Mouse (Mus musculus) thymus, postnatal 36 days (tissue): Measurements from ENCODE around the gene Smurf1.

Experiments
- DNase-seq, 2 experiments: peaks; one replicate each; pipeline ENCODE4 v3.0.0; 2022; ENCODE audit warnings: mixed read lengths in 2 of 2

The Smurf1 gene

DNA sequence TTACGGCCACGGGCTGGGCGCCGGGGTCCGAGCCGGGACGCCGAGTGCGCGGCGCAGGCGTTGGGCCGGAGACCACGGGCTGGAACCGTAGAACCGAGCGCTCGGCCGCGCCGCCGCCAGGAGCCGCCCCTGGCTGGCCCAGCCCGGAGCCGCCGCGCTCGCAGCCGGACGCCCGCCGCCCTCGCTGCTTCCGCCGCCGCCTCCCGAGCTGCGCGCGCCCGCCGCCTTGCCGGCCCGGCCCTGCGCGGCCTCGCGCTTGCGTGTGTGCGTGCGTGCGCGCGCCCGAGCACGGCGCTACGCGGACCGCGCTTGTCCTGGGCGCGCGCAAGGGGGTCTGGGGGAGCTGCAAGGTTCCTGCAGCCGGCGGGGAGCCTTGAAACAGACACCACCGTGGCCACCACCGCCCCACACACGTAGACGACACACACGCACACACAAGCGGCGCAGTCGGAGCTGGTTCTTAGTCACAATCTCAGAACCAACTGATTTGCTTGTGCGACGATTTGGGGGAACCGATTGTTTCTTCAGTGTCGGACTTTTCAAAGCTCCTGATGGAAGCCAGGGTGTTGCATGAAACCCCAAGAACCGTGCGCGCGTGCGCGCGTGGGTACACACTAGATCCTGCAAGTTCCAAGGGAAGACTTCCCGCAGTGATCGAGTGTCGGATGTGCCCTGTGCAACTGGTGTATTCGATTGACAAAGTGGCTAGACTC, at the start of gene Smurf1:
Gene Smurf1 (minus strand): TSS at position 209 of the 713 bp plus-strand sequence.
- peak; percentile 85 to 91 for DNase-seq

- no peak for DNase-seq
Measured at GRCm38 (mm10) chr5:145014278-145014677, 48.6 kb upstream of the Smurf1 start.

DNA sequence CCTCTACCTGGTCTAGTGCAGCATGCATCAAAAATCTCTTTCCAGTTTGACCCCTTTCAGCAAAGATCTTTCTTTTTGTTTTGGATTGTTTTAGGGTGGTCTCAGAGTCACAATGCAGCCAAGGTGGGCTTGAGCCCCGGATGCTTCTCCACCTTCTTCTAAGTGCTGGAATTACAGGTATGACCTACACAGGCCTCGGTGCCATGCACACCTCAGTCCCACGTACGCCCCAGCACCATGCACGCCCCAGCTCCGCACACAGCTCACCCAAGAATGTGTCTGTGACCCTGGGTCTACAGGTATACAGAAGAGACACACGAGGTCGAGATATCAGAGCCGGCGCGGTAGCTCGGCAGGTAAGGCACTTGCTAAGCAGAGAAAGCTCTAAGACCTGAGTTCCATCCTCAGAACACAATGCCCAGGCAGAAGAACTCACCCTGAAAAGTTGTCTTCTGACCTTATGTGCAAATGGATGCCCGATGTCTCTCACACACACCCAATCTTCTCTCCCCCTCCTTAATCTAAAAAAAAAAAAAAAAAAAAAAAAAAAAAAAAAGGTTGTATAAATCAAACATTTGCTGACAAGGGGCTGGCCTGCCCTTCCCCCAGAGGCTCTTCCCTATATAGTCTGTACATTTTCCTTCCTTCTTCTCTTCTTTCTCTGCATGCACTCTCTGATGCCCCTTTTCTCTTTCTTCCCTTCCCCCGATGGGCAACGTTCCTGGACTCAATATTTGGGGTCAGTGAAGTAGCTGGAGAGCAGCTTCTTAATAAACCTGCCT, 43.4 kb upstream of the Smurf1 start:
- DNase-seq: no peak

- no peak for DNase-seq
Measured at GRCm38 (mm10) chr5:145005596-145005995, 39.9 kb upstream of the Smurf1 start.

DNA sequence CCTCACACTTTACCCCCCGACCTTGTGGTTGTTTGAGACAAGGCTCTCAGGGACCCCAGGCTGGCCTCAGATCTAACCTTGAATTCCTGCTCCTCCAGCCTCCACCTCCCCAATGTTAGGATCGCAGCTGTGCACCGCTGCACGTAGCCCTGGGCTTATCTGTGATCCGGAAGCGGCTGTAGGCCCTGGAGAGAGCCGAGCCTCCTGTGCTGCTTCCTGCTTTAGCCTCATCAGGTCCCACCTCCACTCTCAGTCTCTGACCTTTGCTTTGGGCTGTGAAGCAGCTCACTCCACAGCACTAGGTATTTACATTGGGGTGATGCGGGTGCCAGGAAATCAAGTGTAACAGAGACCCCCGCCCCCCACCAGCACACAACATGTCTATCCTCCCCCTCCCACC, 38.8 kb upstream of the Smurf1 start:
- DNase-seq: no peak

- no peak for DNase-seq
Measured at GRCm38 (mm10) chr5:145003362-145003761, 37.7 kb upstream of the Smurf1 start.

DNA sequence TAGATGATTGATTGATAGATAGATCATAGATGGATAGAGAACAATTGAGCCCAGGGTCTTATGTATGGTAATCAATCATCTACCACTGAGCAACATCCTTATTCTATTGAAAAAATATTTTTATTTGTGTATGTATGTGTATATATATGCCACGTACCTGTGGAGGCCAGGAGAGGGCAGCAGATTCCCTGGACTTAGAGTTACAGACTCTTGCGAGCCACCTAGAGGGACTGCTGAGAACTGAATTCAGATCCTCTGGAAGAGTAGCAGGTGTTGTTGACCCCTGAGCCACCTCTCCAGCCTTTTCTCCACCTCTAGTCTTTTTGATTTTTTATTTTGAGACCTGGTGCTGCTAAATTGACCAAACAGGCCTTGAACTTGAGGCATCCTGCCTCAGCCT, 32.8 kb upstream of the Smurf1 start:
- no peak for DNase-seq

DNA sequence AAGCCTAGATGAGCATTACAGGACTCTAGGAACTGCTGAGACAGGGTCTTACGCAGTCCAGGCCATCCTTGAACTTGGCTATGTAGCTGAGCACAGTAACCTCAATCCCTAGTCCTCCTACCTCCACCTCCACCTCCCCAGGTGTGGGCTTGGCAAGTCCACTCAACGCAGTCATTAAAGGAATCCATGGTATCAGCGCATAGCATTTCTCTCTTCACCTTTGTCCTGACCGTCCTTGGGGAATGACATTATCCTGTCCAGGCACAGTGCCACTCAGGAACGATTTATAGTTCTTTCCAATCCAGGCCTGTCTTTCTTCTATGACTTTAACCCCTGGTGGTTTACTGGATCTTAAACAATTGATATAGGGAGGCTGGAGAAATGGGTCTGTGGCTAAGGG, 24.8 kb upstream of the Smurf1 start:
- no peak for DNase-seq

DNA sequence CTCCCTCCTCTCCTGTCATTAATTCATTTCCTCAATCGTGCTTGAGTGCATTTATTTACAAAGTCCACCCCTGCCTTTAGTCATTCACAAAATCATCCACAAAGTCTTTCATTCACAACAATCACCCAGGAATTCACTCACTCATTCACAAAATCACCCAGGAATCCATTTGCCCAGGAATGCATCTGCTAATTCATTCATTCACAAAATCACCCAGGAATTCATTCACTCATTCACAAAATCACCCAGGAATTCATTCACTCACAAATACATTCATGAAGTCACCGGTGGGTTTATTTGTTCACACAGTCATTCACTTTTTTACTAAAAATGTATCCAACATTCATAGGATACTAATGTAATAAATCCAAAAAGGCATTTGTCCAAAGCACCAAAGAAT, 24.4 kb upstream of the Smurf1 start:
- no peak for DNase-seq

- no peak for DNase-seq
Measured at GRCm38 (mm10) chr5:144989061-144989405, 23.4 kb upstream of the Smurf1 start.

GRCm38 (mm10) chr5:144988340-144989060, 22.9 kb upstream of the Smurf1 start:
- DNase-seq: no peak

DNA sequence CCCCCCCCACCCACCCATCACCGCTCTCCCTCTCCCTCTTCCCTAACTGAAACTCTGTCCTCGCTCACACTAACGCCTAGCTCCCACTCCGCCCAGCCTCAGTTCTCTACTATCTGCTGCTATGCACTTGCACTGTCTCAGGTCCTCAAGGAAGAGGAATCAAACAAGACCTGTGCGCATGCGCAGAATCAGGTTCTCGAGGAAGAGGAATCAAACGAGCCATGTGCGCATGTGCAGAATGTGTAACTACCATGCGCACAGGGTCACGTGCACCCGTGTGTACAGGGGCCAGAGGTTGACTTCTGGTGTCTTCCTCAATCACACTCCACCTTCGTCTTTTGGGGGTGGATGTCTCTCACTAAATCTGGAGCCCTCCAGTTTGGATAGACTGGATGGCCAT, 21.9 kb upstream of the Smurf1 start:
- no peak for DNase-seq

DNA sequence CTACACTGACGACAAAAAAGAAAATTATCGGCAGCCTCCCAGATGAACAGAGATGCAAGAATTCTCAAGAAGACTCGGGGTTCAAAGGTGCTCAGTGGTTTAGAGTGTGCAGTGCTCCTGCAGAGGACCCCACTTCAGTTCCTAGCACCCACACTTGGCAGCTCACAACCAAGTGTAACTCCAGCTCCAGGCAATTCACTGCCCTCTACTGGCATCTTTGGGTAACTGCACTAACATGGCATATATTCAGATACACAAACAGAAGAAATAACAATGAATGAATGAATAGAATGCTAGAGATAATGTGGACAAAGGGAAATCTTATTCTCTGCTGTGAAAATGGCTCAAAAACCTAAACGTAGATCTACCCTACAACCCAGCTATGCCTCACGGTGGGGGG, 19.2 kb upstream of the Smurf1 start:
- no peak for DNase-seq

DNA sequence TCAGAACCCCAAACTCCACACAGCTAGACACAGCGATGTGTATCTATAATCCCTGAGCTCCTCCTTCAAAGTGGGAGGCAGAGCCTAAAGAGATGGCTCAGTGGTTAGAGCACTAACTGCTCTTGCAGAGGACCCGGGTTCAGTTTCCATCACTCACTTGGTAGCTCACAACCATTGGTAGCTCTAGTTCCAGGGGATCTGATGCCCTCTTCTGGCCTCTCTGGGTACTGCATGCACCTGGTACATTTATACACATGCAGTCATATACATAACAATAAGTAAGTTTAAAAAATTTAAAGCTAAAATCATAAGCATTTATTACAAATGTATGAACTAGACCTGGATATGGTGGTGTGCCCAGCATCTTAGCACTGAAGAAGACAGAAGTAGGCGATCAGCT, 17.6 kb upstream of the Smurf1 start:
- DNase-seq: no peak

- no peak for DNase-seq
Measured at GRCm38 (mm10) chr5:144979110-144979509, 13.5 kb upstream of the Smurf1 start.

DNA sequence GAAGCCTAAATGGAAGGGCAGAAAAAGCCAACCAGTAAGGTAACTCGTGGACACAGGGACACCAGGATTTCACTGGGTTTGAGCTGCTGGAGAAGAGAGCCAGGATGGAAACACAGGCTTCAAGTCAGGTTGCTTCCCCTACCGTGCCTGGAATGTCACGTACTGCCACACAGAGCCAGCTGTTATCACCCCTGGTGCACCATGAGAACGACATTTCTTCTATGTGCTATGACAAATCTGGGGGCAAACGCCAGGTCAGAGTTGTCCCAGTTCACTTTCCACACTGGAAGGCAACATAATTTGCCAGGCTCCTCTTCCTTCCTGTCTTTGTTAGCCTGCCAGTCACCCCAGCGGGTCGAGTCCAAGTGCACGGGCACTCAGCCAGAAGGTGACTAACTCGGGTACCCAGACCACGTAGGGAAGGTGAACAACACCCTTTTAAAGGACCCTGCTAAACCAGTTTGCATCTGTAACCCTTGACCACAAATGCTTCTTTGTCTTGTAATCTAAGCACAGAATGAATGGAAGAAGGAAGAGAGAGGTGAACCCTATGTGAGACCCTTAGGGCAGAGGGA, 13.0 kb upstream of the Smurf1 start:
- DNase-seq: no peak

- no peak for DNase-seq
Measured at GRCm38 (mm10) chr5:144971266-144971665, 5.6 kb upstream of the Smurf1 start.

GRCm38 (mm10) chr5:144964872-144965638, 592 bp downstream of the Smurf1 start:
- DNase-seq: peak; percentile 92 to 93

DNA sequence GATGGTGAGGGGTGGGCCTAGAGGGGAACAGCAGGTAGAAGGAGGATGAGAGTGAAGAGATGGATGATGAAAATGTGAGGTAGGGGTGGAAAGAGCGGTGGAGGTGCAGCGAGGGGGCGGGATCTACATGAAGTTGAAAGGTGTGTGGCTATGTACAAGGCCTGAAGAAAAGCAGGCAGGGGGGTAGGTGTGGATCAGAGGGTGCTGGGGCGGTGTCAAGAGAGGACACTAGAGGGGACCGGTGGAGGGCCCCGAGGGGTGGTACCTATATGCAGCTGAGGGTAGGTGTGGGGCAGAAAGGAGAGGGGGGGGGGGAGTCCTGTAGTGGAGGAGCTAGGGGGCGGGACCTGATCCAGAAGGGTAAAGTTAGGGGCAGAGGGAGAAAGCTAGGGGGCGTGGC, 1.2 kb downstream of the Smurf1 start:
- no peak for DNase-seq

DNA sequence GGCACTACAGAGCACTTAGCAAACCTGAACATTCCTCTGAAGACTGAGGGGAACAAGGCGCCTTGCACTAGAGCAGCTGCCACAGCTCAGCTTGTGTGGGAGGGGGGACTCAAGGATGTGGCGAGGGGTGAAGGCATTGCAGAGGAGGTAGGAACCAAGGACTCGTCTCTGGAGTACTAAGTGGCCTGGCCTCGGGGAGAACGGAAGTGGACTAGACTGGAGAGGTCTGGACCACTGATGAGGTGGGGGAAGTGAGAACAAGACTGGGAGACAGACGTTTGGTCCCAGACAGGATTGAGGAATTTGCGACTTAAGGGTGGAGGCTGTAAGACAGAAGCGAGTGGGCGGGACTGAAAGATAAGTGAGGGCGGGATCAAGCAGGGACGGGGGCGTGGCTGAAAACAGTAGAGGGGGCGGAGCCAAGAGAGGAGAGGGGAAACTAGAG, 1.8 kb downstream of the Smurf1 start:
- DNase-seq: peak; percentile 68 to 69

GRCm38 (mm10) chr5:144963401-144963800, 2.2 kb downstream of the Smurf1 start:
- no peak for DNase-seq

- no peak for DNase-seq
Measured at GRCm38 (mm10) chr5:144958271-144958670, 7.4 kb downstream of the Smurf1 start.

DNA sequence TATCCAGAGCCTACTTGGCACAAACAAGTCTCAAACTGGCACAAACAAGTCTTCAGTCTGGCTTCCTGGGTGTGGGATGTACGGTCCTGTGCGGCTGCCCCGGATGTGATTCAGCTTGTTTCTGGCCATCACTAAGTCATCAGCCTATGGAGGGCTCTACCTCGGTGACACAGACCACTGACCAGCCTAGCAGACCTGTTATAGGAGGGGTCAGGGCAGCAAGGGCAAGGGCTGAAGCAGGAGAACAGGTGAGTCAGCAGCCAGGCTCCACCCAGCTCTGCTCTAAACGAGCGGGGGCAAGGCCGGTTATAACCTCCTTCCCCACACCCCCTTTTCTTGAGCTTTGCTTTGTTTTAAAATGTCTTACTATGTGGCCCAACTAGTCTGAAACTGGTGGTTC, 11.2 kb downstream of the Smurf1 start:
- no peak for DNase-seq
